Mouse (Mus musculus): ENCODE results near the gene Ewsr1. TPM values are rescaled to one million over a fixed set of nuclear protein-coding genes. Genes with fewer than 3 reads are reported as not detected.

Gene Ewsr1
- total and polyA plus RNA-seq, 3 experiments, result 454 to 1,012 (median 527) TPM

- ATAC-seq (ENCODE audit: extremely low read depth, insufficient number of reproducible peaks, low FRiP score, poor library complexity, severe bottlenecking), result no peak
These were observed 47.4 kb downstream of the Ewsr1 start for GRCm38 (mm10) chr11:5051629-5052028.

GRCm38 (mm10) chr11:5046321-5046926 lies 52.6 kb downstream of the Ewsr1 start:
- ATAC-seq (ENCODE audit: extremely low read depth, insufficient number of reproducible peaks, low FRiP score, poor library complexity, severe bottlenecking) (no peak), DNase-seq (ENCODE audit: low spot score) (no peak)
- Histone ChIP-seq H3K9me3 (replicated peaks) (no peaks in the 10 kb centered on the region), H3K4me1 (ENCODE audit: insufficient read depth, low read depth, low read length) (peaks cover 14% of the 10 kb centered on the region), H3K36me3 (replicated peaks) (peaks cover 24% of the 10 kb centered on the region), H3K4me3 (ENCODE audit: low read depth, low read length) (no peak overlapping the region), H3K27me3 (ENCODE audit: insufficient read depth, low read length) (peaks cover 25% of the 10 kb centered on the region)
- TF ChIP-seq CTCF (IDR thresholded peaks at IDR 0.05; ENCODE audit: low read depth, low read length), result no peak
- no peak for TF ChIP-seq TAL1 (conservative IDR thresholded peaks at IDR 0.05; ENCODE audit: low read depth, low read length)
- TF ChIP-seq GATA2 (IDR thresholded peaks at IDR 0.05; ENCODE audit: borderline replicate concordance, low read depth, low read length), result no peak
- no peak for TF ChIP-seq GATA1 (IDR thresholded peaks at IDR 0.05; ENCODE audit: borderline replicate concordance, low read length)
- no peak for TF ChIP-seq POLR2AphosphoS5 (IDR thresholded peaks at IDR 0.05; ENCODE audit: insufficient replicate concordance, low read depth, low read length)

More at GRCm38 (mm10) chr11:5051629-5052028, 47.4 kb downstream of the Ewsr1 start:
- no peak for TF ChIP-seq GATA1 (IDR thresholded peaks at IDR 0.05; ENCODE audit: borderline replicate concordance, low read length)
- TF ChIP-seq GATA2 (IDR thresholded peaks at IDR 0.05; ENCODE audit: borderline replicate concordance, low read depth, low read length), result no peak
- no peak for TF ChIP-seq POLR2AphosphoS5 (IDR thresholded peaks at IDR 0.05; ENCODE audit: insufficient replicate concordance, low read depth, low read length)
- TF ChIP-seq CTCF (IDR thresholded peaks at IDR 0.05; ENCODE audit: low read depth, low read length), result no peak
- no peak for TF ChIP-seq TAL1 (conservative IDR thresholded peaks at IDR 0.05; ENCODE audit: low read depth, low read length)
- H3K9me3 ChIP-seq (replicated peaks), result no peaks in the 10 kb centered on the region
- no peaks in the 10 kb centered on the region for H3K36me3 ChIP-seq (replicated peaks)
- no peak overlapping the region for H3K4me3 ChIP-seq (ENCODE audit: low read depth, low read length)
- H3K4me1 ChIP-seq (ENCODE audit: insufficient read depth, low read depth, low read length), result peaks cover 33% of the 10 kb centered on the region
- peaks cover 37% of the 10 kb centered on the region for H3K27me3 ChIP-seq (ENCODE audit: insufficient read depth, low read length)
- no peak for DNase-seq (ENCODE audit: low spot score)

- peaks cover 5% of the 10 kb centered on the region for H3K27me3 ChIP-seq (ENCODE audit: insufficient read depth, low read length)
- peaks cover 17% of the 10 kb centered on the region; the same call in 1 of the 2 replicates for H3K4me1 ChIP-seq (ENCODE audit: insufficient read depth, low read depth, low read length)
- TF ChIP-seq CTCF (IDR thresholded peaks at IDR 0.05; ENCODE audit: low read depth, low read length) (no peak), GATA1 (IDR thresholded peaks at IDR 0.05; ENCODE audit: borderline replicate concordance, low read length) (no peak), TAL1 (conservative IDR thresholded peaks at IDR 0.05; ENCODE audit: low read depth, low read length) (no peak), GATA2 (IDR thresholded peaks at IDR 0.05; ENCODE audit: borderline replicate concordance, low read depth, low read length) (no peak), POLR2AphosphoS5 (IDR thresholded peaks at IDR 0.05; ENCODE audit: insufficient replicate concordance, low read depth, low read length) (no peak)
- peaks cover 60% of the 10 kb centered on the region for H3K36me3 ChIP-seq (replicated peaks)
- no peak overlapping the region for H3K4me3 ChIP-seq (ENCODE audit: low read depth, low read length)
- no peak for DNase-seq (ENCODE audit: low spot score)
- H3K9me3 ChIP-seq (replicated peaks), result no peaks in the 10 kb centered on the region
- ATAC-seq (ENCODE audit: extremely low read depth, insufficient number of reproducible peaks, low FRiP score, poor library complexity, severe bottlenecking), result no peak
These were observed 56.3 kb downstream of the Ewsr1 start for GRCm38 (mm10) chr11:5042645-5043381.

- peaks cover 76% of the 10 kb centered on the region for H3K36me3 ChIP-seq (replicated peaks)
- ATAC-seq (ENCODE audit: extremely low read depth, insufficient number of reproducible peaks, low FRiP score, poor library complexity, severe bottlenecking), result no peak
These were observed 57.8 kb downstream of the Ewsr1 start for GRCm38 (mm10) chr11:5041144-5041780.

GRCm38 (mm10) chr11:5040585-5040984 lies 58.5 kb downstream of the Ewsr1 start:
- Histone ChIP-seq H3K4me3 (ENCODE audit: low read depth, low read length) (no peak overlapping the region), H3K27me3 (ENCODE audit: insufficient read depth, low read length) (no peaks in the 10 kb centered on the region), H3K4me1 (ENCODE audit: insufficient read depth, low read depth, low read length) (peaks cover 8% of the 10 kb centered on the region; the same call in 1 of the 2 replicates), H3K36me3 (replicated peaks) (peaks cover 83% of the 10 kb centered on the region), H3K9me3 (replicated peaks) (no peaks in the 10 kb centered on the region)
- no peak for DNase-seq (ENCODE audit: low spot score)
- TF ChIP-seq GATA2 (IDR thresholded peaks at IDR 0.05; ENCODE audit: borderline replicate concordance, low read depth, low read length), result no peak
- no peak for TF ChIP-seq POLR2AphosphoS5 (IDR thresholded peaks at IDR 0.05; ENCODE audit: insufficient replicate concordance, low read depth, low read length)
- TF ChIP-seq CTCF (IDR thresholded peaks at IDR 0.05; ENCODE audit: low read depth, low read length), result no peak
- TF ChIP-seq GATA1 (IDR thresholded peaks at IDR 0.05; ENCODE audit: borderline replicate concordance, low read length), result no peak
- TF ChIP-seq TAL1 (conservative IDR thresholded peaks at IDR 0.05; ENCODE audit: low read depth, low read length), result no peak
- ATAC-seq (ENCODE audit: extremely low read depth, insufficient number of reproducible peaks, low FRiP score, poor library complexity, severe bottlenecking), result no peak; the same call in 1 of the 2 replicates

More at GRCm38 (mm10) chr11:5041144-5041780, 57.8 kb downstream of the Ewsr1 start:
- H3K4me1 ChIP-seq (ENCODE audit: insufficient read depth, low read depth, low read length), result peaks cover 13% of the 10 kb centered on the region; the same call in 1 of the 2 replicates
- no peak overlapping the region for H3K4me3 ChIP-seq (ENCODE audit: low read depth, low read length)
- no peak for DNase-seq (ENCODE audit: low spot score)
- 0 out of 2 replicates have a peak, but pooled peaks cover under 1% of the 10 kb centered on the region for H3K27me3 ChIP-seq (ENCODE audit: insufficient read depth, low read length)
- TF ChIP-seq POLR2AphosphoS5 (IDR thresholded peaks at IDR 0.05; ENCODE audit: insufficient replicate concordance, low read depth, low read length), result no peak
- TF ChIP-seq CTCF (IDR thresholded peaks at IDR 0.05; ENCODE audit: low read depth, low read length), result no peak
- no peak for TF ChIP-seq GATA2 (IDR thresholded peaks at IDR 0.05; ENCODE audit: borderline replicate concordance, low read depth, low read length)
- TF ChIP-seq TAL1 (conservative IDR thresholded peaks at IDR 0.05; ENCODE audit: low read depth, low read length), result no peak
- TF ChIP-seq GATA1 (IDR thresholded peaks at IDR 0.05; ENCODE audit: borderline replicate concordance, low read length), result no peak
- H3K9me3 ChIP-seq (replicated peaks), result no peaks in the 10 kb centered on the region
